Mouse (Mus musculus): ENCODE data around the gene Fasn. TPM values are rescaled to one million over a fixed set of nuclear protein-coding genes. Genes with fewer than 3 reads are reported as not detected.

The Fasn gene
- total RNA-seq, 2 experiments from 2014 or later: 10.5 to 19.2 TPM

GRCm38 (mm10) chr11:120829757-120830532, 5.6 kb upstream of the Fasn start:
- no peak for ATAC-seq (ENCODE audit: poor library complexity, severe bottlenecking)

- ATAC-seq (ENCODE audit: poor library complexity, severe bottlenecking): no peak
Observed at GRCm38 (mm10) chr11:120828416-120828815, 4.1 kb upstream of the Fasn start.

GRCm38 (mm10) chr11:120826016-120826953, 1.9 kb upstream of the Fasn start:
- ATAC-seq (ENCODE audit: poor library complexity, severe bottlenecking): no peak

GRCm38 (mm10) chr11:120825289-120825863, 1.0 kb upstream of the Fasn start:
- ATAC-seq (ENCODE audit: poor library complexity, severe bottlenecking): no peak

GRCm38 (mm10) chr11:120824787-120825288, 491 bp upstream of the Fasn start:
- no peak for ATAC-seq (ENCODE audit: poor library complexity, severe bottlenecking)

- ATAC-seq (ENCODE audit: poor library complexity, severe bottlenecking): peak; percentile 9
Observed at GRCm38 (mm10) chr11:120823551-120823947, 798 bp downstream of the Fasn start.

- peak; percentile 29 for ATAC-seq (ENCODE audit: poor library complexity, severe bottlenecking)
Observed at GRCm38 (mm10) chr11:120822831-120823550, 1.4 kb downstream of the Fasn start.

- ATAC-seq (ENCODE audit: poor library complexity, severe bottlenecking): no peak
Observed at GRCm38 (mm10) chr11:120822321-120822720, 2.0 kb downstream of the Fasn start.

GRCm38 (mm10) chr11:120821076-120821922, 3.0 kb downstream of the Fasn start:
- ATAC-seq (ENCODE audit: poor library complexity, severe bottlenecking): no peak

GRCm38 (mm10) chr11:120820546-120820945, 3.8 kb downstream of the Fasn start:
- no peak for ATAC-seq (ENCODE audit: poor library complexity, severe bottlenecking)

GRCm38 (mm10) chr11:120819556-120819955, 4.8 kb downstream of the Fasn start:
- ATAC-seq (ENCODE audit: poor library complexity, severe bottlenecking): no peak

GRCm38 (mm10) chr11:120818251-120818650, 6.1 kb downstream of the Fasn start:
- no peak for ATAC-seq (ENCODE audit: poor library complexity, severe bottlenecking)

- ATAC-seq (ENCODE audit: poor library complexity, severe bottlenecking): no peak
Observed at GRCm38 (mm10) chr11:120817358-120817757, 7.0 kb downstream of the Fasn start.

- no peak for ATAC-seq (ENCODE audit: poor library complexity, severe bottlenecking)
Observed at GRCm38 (mm10) chr11:120812068-120812467, 12.3 kb downstream of the Fasn start.

GRCm38 (mm10) chr11:120808010-120808409, 16.3 kb downstream of the Fasn start:
- ATAC-seq (ENCODE audit: poor library complexity, severe bottlenecking): no peak

- no peak for ATAC-seq (ENCODE audit: poor library complexity, severe bottlenecking)
Observed at GRCm38 (mm10) chr11:120805375-120806298, 18.7 kb downstream of the Fasn start.

- no peak for ATAC-seq (ENCODE audit: poor library complexity, severe bottlenecking)
Observed at GRCm38 (mm10) chr11:120804769-120805168, 19.6 kb downstream of the Fasn start.

- no peak for ATAC-seq (ENCODE audit: poor library complexity, severe bottlenecking)
Observed at GRCm38 (mm10) chr11:120804274-120804673, 20.1 kb downstream of the Fasn start.
